Mouse (Mus musculus) liver, postnatal 0 days (tissue): Measurements from ENCODE around the gene Gpr65.

Experiments used
- CTCF ChIP-seq: sonication (generic); IDR thresholded peaks from 2 replicates; pipeline ENCODE4 v1.5.1; 2016; ENCODE audit warnings: antibody characterized with exemption, low read depth
- EP300 ChIP-seq: IDR thresholded peaks from 2 replicates; pipeline ENCODE4 v1.6.1; 2016; ENCODE audit warnings: antibody characterized with exemption, low read depth, mild to moderate bottlenecking

DNA sequence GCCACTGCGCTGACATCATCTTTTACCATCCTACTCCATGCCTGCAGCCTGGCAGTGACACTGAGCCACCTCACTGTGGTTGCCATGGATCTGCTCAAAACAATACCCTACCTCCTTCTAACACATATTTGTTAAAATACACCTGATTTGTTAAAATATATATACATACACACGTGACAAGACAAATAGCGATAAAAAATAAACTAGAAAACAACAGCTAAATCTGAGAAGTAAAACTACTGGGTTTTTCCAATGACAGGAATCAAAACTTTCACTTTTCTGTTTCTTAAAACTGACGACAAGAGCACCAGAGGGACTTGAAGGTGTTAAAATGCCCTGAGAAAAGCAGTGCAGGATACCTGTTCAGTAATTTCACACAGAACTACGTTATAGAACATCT lies 23.6 kb upstream of the Gpr65 start:
- TF ChIP-seq CTCF (no peak), EP300 (no peak)
